Mouse (Mus musculus): Measurements from ENCODE around the gene Mtf2. TPM values are rescaled to one million over a fixed set of nuclear protein-coding genes. Genes with fewer than 3 reads are reported as not detected.
"Not testable (repeated sequence)": the region's sequence is repeated elsewhere in the genome, so short reads cannot be mapped to it uniquely, and the experiment has no call there.

The Mtf2 gene
- polyA plus RNA-seq, 1 experiment from 2014 or later = 99.1 TPM

GRCm38 (mm10) chr5:108072301-108072700, 6.8 kb downstream of the Mtf2 start:
- no peak for ATAC-seq (replicated peaks; ENCODE audit: extremely low read depth, insufficient read depth, low FRiP score)
- Histone ChIP-seq H3K4me3 (ENCODE audit: low read length) (no peak overlapping the region), H3K9me3 (replicated peaks; ENCODE audit: control insufficient read depth, low read length) (0 out of 2 replicates have a peak, but pooled peaks cover 4% of the 10 kb centered on the region), H3K9ac (ENCODE audit: low read length) (no peak overlapping the region), H3K36me3 (ENCODE audit: control insufficient read depth, insufficient read depth) (peaks cover 23% of the 10 kb centered on the region), H3K4me1 (ENCODE audit: control insufficient read depth, insufficient read depth, low read length) (no peaks in the 10 kb centered on the region), H3K27me3 (ENCODE audit: control insufficient read depth, insufficient read depth, low read length) (no peaks in the 10 kb centered on the region), H3K27ac (ENCODE audit: low read length) (no peak overlapping the region), H3K4me2 (ENCODE audit: low read depth, low read length) (no peak overlapping the region)
- WGBS = 94% methylated on average over 1 of the region's 1 CpGs

- ATAC-seq (replicated peaks; ENCODE audit: extremely low read depth, insufficient read depth, low FRiP score) = no peak
- Histone ChIP-seq H3K4me1 (ENCODE audit: control insufficient read depth, insufficient read depth, low read length) (no peaks in the 10 kb centered on the region), H3K27me3 (ENCODE audit: control insufficient read depth, insufficient read depth, low read length) (no peaks in the 10 kb centered on the region), H3K36me3 (ENCODE audit: control insufficient read depth, insufficient read depth) (peaks cover 11% of the 10 kb centered on the region; the same call in 1 of the 2 replicates), H3K9me3 (replicated peaks; ENCODE audit: control insufficient read depth, low read length) (0 out of 2 replicates have a peak, but pooled peaks cover 3% of the 10 kb centered on the region), H3K27ac (ENCODE audit: low read length) (no peak overlapping the region), H3K4me3 (ENCODE audit: low read length) (no peak overlapping the region), H3K9ac (ENCODE audit: low read length) (no peak overlapping the region), H3K4me2 (ENCODE audit: low read depth, low read length) (no peak overlapping the region)
Measured at GRCm38 (mm10) chr5:108076241-108076640, 10.8 kb downstream of the Mtf2 start.

- Histone ChIP-seq H3K9me3 (replicated peaks; ENCODE audit: control insufficient read depth, low read length) (0 out of 2 replicates have a peak, but pooled peaks cover 3% of the 10 kb centered on the region), H3K4me3 (ENCODE audit: low read length) (no peak overlapping the region)
- 77% methylated on average over 6 of the region's 6 CpGs for WGBS
Measured at GRCm38 (mm10) chr5:108076833-108077540, 11.5 kb downstream of the Mtf2 start.

DNA sequence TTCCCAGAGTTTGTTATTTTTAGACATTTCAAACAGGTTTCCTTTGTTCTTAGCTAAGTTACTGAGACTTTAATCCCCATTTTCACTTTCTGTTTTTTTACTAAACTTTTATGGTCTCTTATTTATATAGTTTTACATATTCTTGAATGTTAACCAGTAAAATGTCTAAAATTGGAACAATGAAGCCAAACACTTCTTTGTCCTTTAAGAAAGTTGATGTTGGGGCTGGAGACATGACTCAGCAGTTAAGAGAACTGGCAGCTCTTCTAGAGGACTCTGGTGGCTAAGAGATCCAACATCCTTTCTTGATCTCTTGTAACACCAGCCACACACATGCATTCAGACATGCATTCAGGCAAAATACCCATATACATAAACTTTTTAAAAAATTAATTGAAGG, 14.1 kb downstream of the Mtf2 start:
- Histone ChIP-seq H3K4me2 (ENCODE audit: low read depth, low read length) (no peak overlapping the region), H3K27ac (ENCODE audit: low read length) (no peak overlapping the region), H3K36me3 (ENCODE audit: control insufficient read depth, insufficient read depth) (peaks cover 18% of the 10 kb centered on the region), H3K9me3 (replicated peaks; ENCODE audit: control insufficient read depth, low read length) (0 out of 2 replicates have a peak, but pooled peaks cover 3% of the 10 kb centered on the region), H3K4me1 (ENCODE audit: control insufficient read depth, insufficient read depth, low read length) (no peaks in the 10 kb centered on the region), H3K9ac (ENCODE audit: low read length) (no peak overlapping the region), H3K4me3 (ENCODE audit: low read length) (no peak overlapping the region), H3K27me3 (ENCODE audit: control insufficient read depth, insufficient read depth, low read length) (no peaks in the 10 kb centered on the region)
- no peak for ATAC-seq (replicated peaks; ENCODE audit: extremely low read depth, insufficient read depth, low FRiP score)

More at GRCm38 (mm10) chr5:108076833-108077540, 11.5 kb downstream of the Mtf2 start:
- peaks cover 12% of the 10 kb centered on the region; the same call in 1 of the 2 replicates for H3K36me3 ChIP-seq (ENCODE audit: control insufficient read depth, insufficient read depth)
- H3K4me1 ChIP-seq (ENCODE audit: control insufficient read depth, insufficient read depth, low read length) = no peaks in the 10 kb centered on the region
- no peaks in the 10 kb centered on the region for H3K27me3 ChIP-seq (ENCODE audit: control insufficient read depth, insufficient read depth, low read length)
- no peak overlapping the region for H3K9ac ChIP-seq (ENCODE audit: low read length)
- H3K27ac ChIP-seq (ENCODE audit: low read length) = no peak overlapping the region
- no peak for ATAC-seq (replicated peaks; ENCODE audit: extremely low read depth, insufficient read depth, low FRiP score)
- H3K4me2 ChIP-seq (ENCODE audit: low read depth, low read length) = no peak overlapping the region

DNA sequence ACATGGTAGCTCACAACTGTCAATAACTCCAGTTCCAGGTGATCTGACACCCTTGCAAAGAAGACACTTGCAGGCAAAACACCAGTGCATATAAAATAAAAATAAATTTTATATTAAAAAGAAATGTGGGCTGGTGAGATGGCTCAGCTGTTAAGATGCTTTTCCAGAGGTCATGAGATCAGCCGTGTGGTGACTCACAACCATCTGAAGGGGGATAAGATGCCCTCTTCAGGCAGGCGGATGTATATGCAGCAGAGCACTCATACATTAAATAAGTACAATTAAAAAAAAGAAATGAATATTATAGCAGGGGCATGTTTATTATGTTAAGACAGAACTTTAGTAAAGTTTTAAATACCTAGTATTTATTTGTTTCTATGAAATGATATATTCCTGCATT, 16.9 kb downstream of the Mtf2 start:
- 43% methylated on average over 2 of the region's 2 CpGs for whole genome bisulfite sequencing
- Histone ChIP-seq H3K4me2 (ENCODE audit: low read depth, low read length) (no peak overlapping the region), H3K4me1 (ENCODE audit: control insufficient read depth, insufficient read depth, low read length) (no peaks in the 10 kb centered on the region), H3K9ac (ENCODE audit: low read length) (no peak overlapping the region), H3K4me3 (ENCODE audit: low read length) (no peak overlapping the region), H3K36me3 (ENCODE audit: control insufficient read depth, insufficient read depth) (peaks cover 20% of the 10 kb centered on the region), H3K27me3 (ENCODE audit: control insufficient read depth, insufficient read depth, low read length) (no peaks in the 10 kb centered on the region), H3K27ac (ENCODE audit: low read length) (no peak overlapping the region), H3K9me3 (replicated peaks; ENCODE audit: control insufficient read depth, low read length) (no peaks in the 10 kb centered on the region)
- no peak for ATAC-seq (replicated peaks; ENCODE audit: extremely low read depth, insufficient read depth, low FRiP score)

GRCm38 (mm10) chr5:108085440-108085839, 20.0 kb downstream of the Mtf2 start:
- no peaks in the 10 kb centered on the region for H3K9me3 ChIP-seq (replicated peaks; ENCODE audit: control insufficient read depth, low read length)
- ATAC-seq (replicated peaks; ENCODE audit: extremely low read depth, insufficient read depth, low FRiP score) = no peak
- no peak overlapping the region for H3K27ac ChIP-seq (ENCODE audit: low read length)
- 92% methylated on average over 2 of the region's 2 CpGs for WGBS
- H3K4me2 ChIP-seq (ENCODE audit: low read depth, low read length) = no peak overlapping the region
- no peaks in the 10 kb centered on the region for H3K4me1 ChIP-seq (ENCODE audit: control insufficient read depth, insufficient read depth, low read length)
- no peak overlapping the region for H3K9ac ChIP-seq (ENCODE audit: low read length)
- peaks cover 34% of the 10 kb centered on the region for H3K36me3 ChIP-seq (ENCODE audit: control insufficient read depth, insufficient read depth)
- no peak overlapping the region for H3K4me3 ChIP-seq (ENCODE audit: low read length)
- H3K27me3 ChIP-seq (ENCODE audit: control insufficient read depth, insufficient read depth, low read length) = no peaks in the 10 kb centered on the region

GRCm38 (mm10) chr5:108092731-108093130, 27.3 kb downstream of the Mtf2 start:
- H3K36me3 ChIP-seq (ENCODE audit: control insufficient read depth, insufficient read depth) = peaks cover 51% of the 10 kb centered on the region
- H3K9me3 ChIP-seq (replicated peaks; ENCODE audit: control insufficient read depth, low read length); ATAC-seq (replicated peaks; ENCODE audit: extremely low read depth, insufficient read depth, low FRiP score); H3K4me2 ChIP-seq (ENCODE audit: low read depth, low read length); H3K27ac ChIP-seq (ENCODE audit: low read length); H3K27me3 ChIP-seq (ENCODE audit: control insufficient read depth, insufficient read depth, low read length); H3K9ac ChIP-seq (ENCODE audit: low read length); H3K4me3 ChIP-seq (ENCODE audit: low read length); H3K4me1 ChIP-seq (ENCODE audit: control insufficient read depth, insufficient read depth, low read length): not testable (repeated sequence)
- 94% methylated on average over 8 of the region's 8 CpGs for WGBS

GRCm38 (mm10) chr5:108097676-108098075, 32.2 kb downstream of the Mtf2 start:
- peaks cover 2% of the 10 kb centered on the region; the same call in 1 of the 2 replicates for H3K4me1 ChIP-seq (ENCODE audit: control insufficient read depth, insufficient read depth, low read length)
- H3K27me3 ChIP-seq (ENCODE audit: control insufficient read depth, insufficient read depth, low read length) = no peaks in the 10 kb centered on the region
- H3K9ac ChIP-seq (ENCODE audit: low read length) = no peak overlapping the region
- peaks cover 24% of the 10 kb centered on the region for H3K36me3 ChIP-seq (ENCODE audit: control insufficient read depth, insufficient read depth)
- ATAC-seq (replicated peaks; ENCODE audit: extremely low read depth, insufficient read depth, low FRiP score) = no peak
- no peak overlapping the region for H3K4me2 ChIP-seq (ENCODE audit: low read depth, low read length)
- H3K9me3 ChIP-seq (replicated peaks; ENCODE audit: control insufficient read depth, low read length) = no peaks in the 10 kb centered on the region
- WGBS = 93% methylated on average over 3 of the region's 3 CpGs
- H3K4me3 ChIP-seq (ENCODE audit: low read length) = no peak overlapping the region
- no peak overlapping the region for H3K27ac ChIP-seq (ENCODE audit: low read length)

DNA sequence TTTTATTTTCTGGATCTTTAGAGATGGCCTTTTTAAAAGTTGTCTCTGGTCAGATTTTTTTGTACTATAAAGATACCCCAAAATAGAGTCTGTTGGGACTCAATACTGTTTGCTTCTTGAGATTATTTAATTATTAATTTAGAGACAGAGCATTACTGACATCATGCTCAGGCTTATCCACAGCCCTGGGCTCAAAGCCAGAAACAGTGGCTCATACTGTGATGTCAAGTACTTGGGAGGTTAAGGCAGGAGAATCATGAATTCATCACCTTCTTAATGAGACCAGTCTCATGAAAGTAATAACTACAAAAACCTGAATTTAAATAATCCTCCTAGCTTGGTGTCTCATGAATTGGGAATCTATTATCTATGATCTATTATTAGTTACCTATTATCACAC, 34.7 kb downstream of the Mtf2 start:
- ATAC-seq (replicated peaks; ENCODE audit: extremely low read depth, insufficient read depth, low FRiP score) = no peak; the same call in 1 of the 2 replicates
- no peak overlapping the region for H3K4me3 ChIP-seq (ENCODE audit: low read length)
- no peaks in the 10 kb centered on the region for H3K9me3 ChIP-seq (replicated peaks; ENCODE audit: control insufficient read depth, low read length)
- H3K36me3 ChIP-seq (ENCODE audit: control insufficient read depth, insufficient read depth) = peaks cover 23% of the 10 kb centered on the region
- peaks cover 2% of the 10 kb centered on the region; the same call in 1 of the 2 replicates for H3K4me1 ChIP-seq (ENCODE audit: control insufficient read depth, insufficient read depth, low read length)
- H3K27me3 ChIP-seq (ENCODE audit: control insufficient read depth, insufficient read depth, low read length) = no peaks in the 10 kb centered on the region
- H3K4me2 ChIP-seq (ENCODE audit: low read depth, low read length) = no peak overlapping the region
- H3K27ac ChIP-seq (ENCODE audit: low read length) = no peak overlapping the region
- no peak overlapping the region for H3K9ac ChIP-seq (ENCODE audit: low read length)
